In genomic region chr7:5052438-5052837, GRCm38 (mm10) we compare ENCODE assay signal across 9 mouse cellular contexts. TPM values are rescaled to one million over a fixed set of nuclear protein-coding genes. Genes with fewer than 3 reads are reported as not detected.
DNase-seq lines count a peak whose midpoint lies in the region; ATAC-seq lines count a peak whose summit lies in the region.
"Had no signal": no experiment of that assay in that cellular context is flagged by ENCODE, and none has a peak within 500 bp of the region (broad histone marks: within the 10 kb centered on the region; RNA-seq: fewer than 3 reads in every experiment).

No protein-coding gene starts in this region.

- no peaks in the 10 kb centered on the region for H3K36me3 ChIP-seq in limb, embryonic 15.5 days

- peaks cover 41% of the 10 kb centered on the region for H3K27me3 ChIP-seq in limb, embryonic 15.5 days

- H3K9me3 ChIP-seq in limb, embryonic 15.5 days = no peaks in the 10 kb centered on the region

- H3K27ac ChIP-seq in limb, embryonic 15.5 days = no peak overlapping the region

- peak overlapping the region; percentile 78 for H3K9ac ChIP-seq in limb, embryonic 15.5 days

- 2% methylated on average over 10 of the region's 12 CpGs for WGBS in limb, embryonic 15.5 days

- peak; percentile 52 for DNase-seq in cerebellum, adult 9-10 months
- DNase-seq in cerebellum, adult 9-11 months = no peak
- peak; percentile 35 for DNase-seq in retina, embryonic 14.5 days (ENCODE audit: low spot score)
- no peak for DNase-seq in retina, postnatal 1 day
- DNase-seq in left cerebral cortex, adult 18-20 months (ENCODE audit: low spot score in 2 of 2) = no peak
- no peak for DNase-seq in right cerebral cortex, postnatal 25 days

- peak overlapping the region; percentile 79 for H3K4me3 ChIP-seq in limb, embryonic 15.5 days

- H3K4me2 ChIP-seq in limb, embryonic 15.5 days = peak overlapping the region; percentile 82

- peaks cover 51% of the 10 kb centered on the region for H3K4me1 ChIP-seq in limb, embryonic 15.5 days

- ATAC-seq in limb, embryonic 15.5 days (ENCODE audit: insufficient number of reproducible peaks, low FRiP score, low TSS enrichment, low read depth) = no peak
- ATAC-seq in megakaryocyte-erythroid progenitor cell, adult 5-6 weeks (replicated peaks; ENCODE audit: low FRiP score, low TSS enrichment, poor library complexity, severe bottlenecking) = no peak

RNA-seq across cellular contexts. Expression of gene Zfp580, which starts 1.1 kb away (rescaled TPM):
- polyA plus RNA-seq in limb, embryonic 15.5 days (2015; fragmentation: Nextera tagmentation; extraction: Ambion mirVana) = 32.0 and 33.8 TPM in 2 replicates
- 1.3 and 2.1 TPM in 2 replicates for total RNA-seq in megakaryocyte-erythroid progenitor cell, adult 5-6 weeks (2014; fragmentation: Nextera tagmentation)
- total RNA-seq in megakaryocyte-erythroid progenitor cell, adult 5-6 weeks (2017) = not detected in 2 replicates
- 10 to 100 TPM; 27.8 to 31.0 TPM for total RNA-seq in left cerebral cortex, adult 18-20 months (2021)

RNA-seq across cellular contexts. Expression of gene U2af2, which starts 9.5 kb away (rescaled TPM):
- 103 and 117 TPM in 2 replicates for polyA plus RNA-seq in limb, embryonic 15.5 days (2015; fragmentation: Nextera tagmentation; extraction: Ambion mirVana)
- 259 and 276 TPM in 2 replicates for total RNA-seq in megakaryocyte-erythroid progenitor cell, adult 5-6 weeks (2014; fragmentation: Nextera tagmentation)
- total RNA-seq in megakaryocyte-erythroid progenitor cell, adult 5-6 weeks (2017) = 284 and 302 TPM in 2 replicates
- 100 to 1,000 TPM; 176 to 181 TPM for total RNA-seq in left cerebral cortex, adult 18-20 months (2021)

RNA-seq across cellular contexts. Expression of gene Zfp784, which starts 14.2 kb away (rescaled TPM):
- polyA plus RNA-seq in limb, embryonic 15.5 days (2015; fragmentation: Nextera tagmentation; extraction: Ambion mirVana) = 5.9 and 7.1 TPM in 2 replicates
- total RNA-seq in megakaryocyte-erythroid progenitor cell, adult 5-6 weeks (2014; fragmentation: Nextera tagmentation) = 1.0 and 1.9 TPM in 2 replicates
- total RNA-seq in megakaryocyte-erythroid progenitor cell, adult 5-6 weeks (2017) = 0.09 and 2.9 TPM in 2 replicates
- total RNA-seq in left cerebral cortex, adult 18-20 months (2021) = 1 to 10 TPM; 4.4 to 4.8 TPM

RNA-seq across cellular contexts. Expression of gene 4632433K11Rik, which starts 18.5 kb away (rescaled TPM):
- not detected in 2 replicates for polyA plus RNA-seq in limb, embryonic 15.5 days (2015; fragmentation: Nextera tagmentation; extraction: Ambion mirVana)
- total RNA-seq in megakaryocyte-erythroid progenitor cell, adult 5-6 weeks (2014; fragmentation: Nextera tagmentation) = 1.3 and 2.0 TPM in 2 replicates
- 0.23 TPM in 1 of 2 replicates, not detected in the other for total RNA-seq in megakaryocyte-erythroid progenitor cell, adult 5-6 weeks (2017)
- total RNA-seq in left cerebral cortex, adult 18-20 months (2021) = not detected
- polyA plus RNA-seq: thymus, postnatal 0 days had no signal

RNA-seq across cellular contexts. Expression of gene Epn1, which starts 27.6 kb away (rescaled TPM):
- polyA plus RNA-seq in limb, embryonic 15.5 days (2015; fragmentation: Nextera tagmentation; extraction: Ambion mirVana) = 59.8 and 63.0 TPM in 2 replicates
- total RNA-seq in megakaryocyte-erythroid progenitor cell, adult 5-6 weeks (2014; fragmentation: Nextera tagmentation) = 134 and 193 TPM in 2 replicates
- total RNA-seq in megakaryocyte-erythroid progenitor cell, adult 5-6 weeks (2017) = 51.1 and 62.6 TPM in 2 replicates
- 100 to 1,000 TPM; 482 to 504 TPM for total RNA-seq in left cerebral cortex, adult 18-20 months (2021)

Comparison
In these comparisons a context has a peak if more than half of its experiments do, and no peak if none do; other contexts are left out.
1. DNase-seq: peak in cerebellum, adult 9-10 months (single experiment) and retina, embryonic 14.5 days (single experiment); none in cerebellum, adult 9-11 months (single experiment), retina, postnatal 1 day (single experiment), left cerebral cortex, adult 18-20 months (0 of 2) and right cerebral cortex, postnatal 25 days (single experiment).
2. RNA of gene Zfp580, which starts 1.1 kb away (total RNA-seq): 27.8 to 31.0 TPM in left cerebral cortex, adult 18-20 months; 1.3 to 2.1 TPM in megakaryocyte-erythroid progenitor cell, adult 5-6 weeks; every median in the first group is over 4 times any median in the second.